Mouse (Mus musculus) olfactory bulb, adult 2 months (tissue): ENCODE measurements at regions not wholly inside any gene's neighbourhood (a gene's known extent, or its start where the extent isn't known, plus 50 kb on each side); places are given as distances from the start of the nearest gene placed in this dataset.

Experiments used
- H3K27ac ChIP-seq: fragments of 200-500 bp; 2 replicates; pipeline ENCODE4 v1.5.1; 2012; ENCODE audit warnings: low read depth, low read length; ENCODE audit not compliant: insufficient read depth
- H3K4me1 ChIP-seq: fragments of 200-500 bp; 2 replicates; pipeline ENCODE4 v1.6.1; 2012; ENCODE audit warnings: low read length; ENCODE audit not compliant: control insufficient read depth, insufficient read depth
- H3K4me3 ChIP-seq: fragments of 200-500 bp; 2 replicates; pipeline ENCODE4 v1.5.1; 2012; ENCODE audit warnings: mild to moderate bottlenecking, low read depth, low read length, moderate library complexity; ENCODE audit not compliant: insufficient read depth
- CTCF ChIP-seq: fragments of 200-500 bp; IDR thresholded peaks from 2 replicates; pipeline ENCODE4 v1.5.1; 2012; ENCODE audit warnings: low read depth, mild to moderate bottlenecking, low read length, moderate library complexity; ENCODE audit not compliant: insufficient read depth
- POLR2A ChIP-seq: fragments of 200-500 bp; IDR thresholded peaks from 2 replicates; pipeline ENCODE4 v1.6.1; 2012; ENCODE audit warnings: mild to moderate bottlenecking, low read depth, low read length, moderate library complexity; ENCODE audit not compliant: insufficient read depth
- WGBS: fragments of 180-500 bp; shearing (Covaris S2); methylation state at CpG from one replicate; pipeline ENCODE4 v1.1.7; 2018; 5-methylcytosine and 5-hydroxymethylcytosine counted together

DNA sequence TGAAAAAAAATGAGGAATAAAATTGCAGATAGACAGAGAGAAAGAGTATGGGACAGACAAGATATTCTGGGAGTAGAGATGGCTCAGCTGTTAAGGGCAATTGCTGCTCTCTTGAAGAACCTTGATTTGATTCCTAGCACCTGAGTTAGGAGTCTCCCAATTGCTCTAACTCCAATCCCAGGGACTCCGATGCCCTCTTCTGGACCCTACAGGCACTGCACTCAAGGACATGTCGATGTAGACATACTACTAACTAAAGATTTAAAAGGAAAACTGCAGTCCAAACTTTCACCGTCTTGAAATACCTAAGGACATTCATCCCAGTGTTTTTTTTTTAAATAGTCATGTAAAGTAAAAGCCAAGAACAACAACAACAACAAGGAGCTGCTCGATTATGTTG, 189.0 kb downstream of the Cyp26b1 start:
- H3K4me3 ChIP-seq = no peak overlapping the region
- H3K27ac ChIP-seq = no peak overlapping the region
- 82% methylated on average over 4 of the region's 4 CpGs for WGBS
- H3K4me1 ChIP-seq = no peaks in the 10 kb centered on the region
- TF ChIP-seq CTCF (no peak), POLR2A (no peak)

DNA sequence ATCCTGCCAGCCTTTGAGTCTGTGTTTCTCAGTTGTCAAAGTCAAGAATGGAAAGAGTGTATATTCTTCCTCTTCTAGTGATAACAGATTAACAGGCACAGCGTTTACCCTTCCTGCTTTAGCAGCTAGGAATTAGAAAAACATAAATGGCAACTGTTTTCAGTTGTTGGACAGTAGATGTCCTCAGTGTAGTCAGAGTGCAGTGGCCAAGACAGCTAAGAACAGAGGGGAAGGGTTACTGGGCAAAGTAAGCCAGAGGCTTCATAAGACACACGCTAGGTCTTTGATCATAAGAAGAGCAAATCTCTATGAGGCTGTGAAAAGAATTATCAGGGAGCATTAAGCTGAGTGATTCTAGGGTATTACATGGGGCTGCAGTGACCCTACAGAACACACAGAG, 191.3 kb downstream of the Cyp26b1 start:
- H3K27ac ChIP-seq = no peak overlapping the region
- H3K4me3 ChIP-seq = no peak overlapping the region
- H3K4me1 ChIP-seq = no peaks in the 10 kb centered on the region
- TF ChIP-seq POLR2A (no peak), CTCF (no peak)
- WGBS = 77% methylated on average over 2 of the region's 2 CpGs

DNA sequence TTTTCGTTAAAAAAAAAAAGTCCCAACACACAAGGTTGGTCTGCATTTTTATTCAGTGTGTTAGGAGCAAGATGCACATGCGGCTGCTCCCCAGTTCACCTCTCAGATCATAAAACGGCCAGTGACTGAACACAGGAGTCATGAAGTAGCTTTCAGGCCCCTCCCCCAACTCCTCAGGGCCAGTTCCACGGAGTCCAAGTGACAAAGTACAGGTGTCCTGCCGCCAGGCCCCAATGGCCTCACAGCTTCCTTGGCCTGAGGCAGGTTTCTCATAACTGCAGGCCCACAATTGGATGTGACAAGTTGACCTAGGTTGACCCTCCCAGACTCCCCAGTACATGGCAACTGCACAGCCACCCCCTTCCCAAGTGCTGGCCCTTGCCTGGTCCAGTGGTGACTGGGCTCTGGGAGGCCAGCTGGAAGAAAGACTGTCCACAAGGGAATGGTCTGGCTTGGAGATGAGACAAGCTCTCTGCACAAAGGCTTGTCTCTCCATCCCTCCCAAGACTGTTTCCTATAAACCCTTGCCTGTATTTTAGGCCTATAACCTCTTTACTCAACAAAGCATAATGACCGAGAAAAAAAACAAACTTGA, 199.1 kb downstream of the Cyp26b1 start:
- Histone ChIP-seq H3K27ac (no peak overlapping the region), H3K4me1 (no peaks in the 10 kb centered on the region), H3K4me3 (no peak overlapping the region)
- TF ChIP-seq POLR2A (no peak), CTCF (no peak)
- 90% methylated on average over 6 of the region's 6 CpGs for WGBS

DNA sequence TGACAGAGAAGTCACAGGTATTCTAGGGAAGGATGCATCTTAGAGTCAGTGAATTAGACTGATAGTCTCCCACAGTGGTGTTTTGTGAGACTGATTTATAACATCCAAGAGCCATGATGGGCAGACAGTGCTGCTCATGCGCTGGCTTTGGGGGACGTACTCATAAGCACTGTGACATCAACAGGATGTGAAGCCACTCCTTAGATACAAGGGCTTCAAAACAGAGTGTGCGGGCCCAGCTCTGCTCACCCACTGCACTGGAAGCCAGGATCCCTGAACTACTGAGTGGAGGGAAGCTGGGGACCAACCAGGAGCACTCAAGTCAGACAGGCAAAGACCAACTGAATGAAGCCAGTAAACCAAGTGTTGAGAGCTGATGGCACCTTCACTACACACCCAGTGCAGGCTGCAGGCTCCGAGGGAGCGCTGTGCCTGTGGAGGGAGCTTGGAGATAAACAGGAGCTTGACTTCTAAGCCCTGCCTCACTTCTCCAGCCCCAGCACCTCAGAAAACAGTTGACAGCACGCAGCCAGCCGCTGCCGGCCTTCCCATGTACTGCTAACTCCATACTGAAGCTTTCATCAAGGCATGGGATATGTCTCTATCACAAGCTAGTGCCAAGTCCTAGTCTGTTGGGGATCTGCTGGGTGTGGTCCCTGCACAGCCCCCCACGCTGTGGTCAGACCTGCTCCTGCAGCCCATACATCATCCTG, 200.0 kb downstream of the Cyp26b1 start:
- no peaks in the 10 kb centered on the region for H3K4me1 ChIP-seq
- WGBS = 96% methylated on average over 9 of the region's 9 CpGs
- H3K4me3 ChIP-seq = no peak overlapping the region
- TF ChIP-seq CTCF = no peak
- TF ChIP-seq POLR2A = no peak
- H3K27ac ChIP-seq = no peak overlapping the region

DNA sequence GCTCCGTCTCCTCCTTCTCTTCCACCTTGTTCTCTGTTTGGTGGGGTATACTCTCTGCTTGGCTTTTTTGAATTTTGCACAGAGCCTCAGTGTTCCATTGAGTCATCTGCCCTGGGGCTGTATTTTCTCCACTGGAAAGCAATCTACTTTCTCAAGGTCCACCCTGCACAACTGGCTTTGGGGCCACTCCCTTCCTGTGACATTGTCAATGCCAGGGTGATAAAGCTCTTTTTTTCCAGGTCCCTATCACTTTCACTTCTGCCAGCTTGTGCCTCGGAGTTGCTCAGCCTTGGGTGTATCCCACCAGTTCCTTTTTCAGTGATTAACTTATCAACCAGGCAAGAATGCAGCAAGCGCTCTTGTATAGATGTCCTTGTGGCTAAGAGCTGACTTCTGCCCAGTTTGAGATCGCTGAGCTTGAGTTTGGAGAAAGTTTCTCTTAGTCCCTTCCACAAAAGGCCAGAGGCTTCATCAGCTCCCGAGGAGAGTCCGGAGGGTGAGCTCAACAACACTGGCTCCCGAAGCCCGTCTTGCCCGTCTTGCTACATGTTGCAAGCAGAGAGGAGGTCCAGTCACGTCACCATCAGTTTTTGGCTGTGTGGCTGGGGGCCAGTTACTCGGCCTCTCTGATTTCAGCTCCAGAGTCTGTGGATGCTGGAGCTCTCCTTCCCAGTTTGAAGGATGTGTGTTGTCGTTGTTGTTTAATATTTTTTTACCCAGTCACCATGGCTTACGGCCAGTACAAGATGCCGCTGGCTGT, 200.8 kb downstream of the Cyp26b1 start:
- WGBS = 93% methylated on average over 14 of the region's 14 CpGs

DNA sequence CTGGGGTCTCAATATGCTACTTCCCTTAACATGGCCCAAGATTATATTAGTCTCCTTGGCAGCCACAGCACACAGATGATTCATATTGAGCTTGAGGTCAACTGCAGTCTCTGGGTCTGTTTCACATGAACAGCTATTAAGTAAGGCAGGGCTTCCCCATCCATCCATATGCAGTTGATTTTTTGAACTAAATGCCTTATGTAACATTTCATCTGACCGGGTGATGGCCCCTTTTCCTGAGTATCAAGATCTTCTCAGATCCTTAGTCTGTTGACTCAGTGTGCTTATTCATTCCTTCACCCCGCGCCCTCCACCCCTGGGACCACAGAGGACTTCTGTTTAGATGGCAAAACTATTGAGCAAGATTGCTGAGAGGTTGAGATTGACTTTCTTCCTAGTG, 202.7 kb downstream of the Cyp26b1 start:
- TF ChIP-seq POLR2A (no peak), CTCF (no peak)
- no peak overlapping the region for H3K4me3 ChIP-seq
- WGBS = 96% methylated on average over 3 of the region's 3 CpGs

More for the DNA sequence above, 200.8 kb downstream of the Cyp26b1 start:
- no peak for TF ChIP-seq CTCF
- no peak for TF ChIP-seq POLR2A
- no peak overlapping the region for H3K27ac ChIP-seq
- no peak overlapping the region for H3K4me3 ChIP-seq
- H3K4me1 ChIP-seq = no peaks in the 10 kb centered on the region

DNA sequence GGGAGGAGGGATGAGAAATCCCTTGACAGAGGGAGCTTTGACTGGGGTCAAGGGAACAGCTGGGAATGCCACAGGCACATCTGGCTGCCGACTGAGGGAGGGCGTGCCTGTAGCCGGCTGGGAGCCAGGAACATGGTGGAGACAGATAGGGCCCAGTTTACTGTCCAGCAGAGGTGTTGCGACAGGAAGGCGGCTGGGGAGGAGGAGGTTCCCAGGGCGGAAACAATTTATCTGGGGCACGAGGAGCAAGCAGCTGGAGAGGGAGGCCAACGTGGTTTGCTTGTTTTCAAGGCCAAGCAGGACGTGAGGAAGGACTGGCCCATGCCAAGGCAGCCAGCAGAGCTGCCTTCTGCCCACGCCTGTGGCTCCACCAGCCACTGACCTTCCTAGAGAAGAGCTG, 208.0 kb downstream of the Cyp26b1 start:
- H3K4me3 ChIP-seq = no peak overlapping the region
- 69% methylated on average over 10 of the region's 10 CpGs for WGBS
- TF ChIP-seq POLR2A = no peak
- TF ChIP-seq CTCF = no peak
- H3K27ac ChIP-seq = no peak overlapping the region
- H3K4me1 ChIP-seq = peaks cover 5% of the 10 kb centered on the region; the same call in 1 of the 2 replicates

More for the DNA sequence above, 202.7 kb downstream of the Cyp26b1 start:
- H3K27ac ChIP-seq = no peak overlapping the region
- no peaks in the 10 kb centered on the region for H3K4me1 ChIP-seq

DNA sequence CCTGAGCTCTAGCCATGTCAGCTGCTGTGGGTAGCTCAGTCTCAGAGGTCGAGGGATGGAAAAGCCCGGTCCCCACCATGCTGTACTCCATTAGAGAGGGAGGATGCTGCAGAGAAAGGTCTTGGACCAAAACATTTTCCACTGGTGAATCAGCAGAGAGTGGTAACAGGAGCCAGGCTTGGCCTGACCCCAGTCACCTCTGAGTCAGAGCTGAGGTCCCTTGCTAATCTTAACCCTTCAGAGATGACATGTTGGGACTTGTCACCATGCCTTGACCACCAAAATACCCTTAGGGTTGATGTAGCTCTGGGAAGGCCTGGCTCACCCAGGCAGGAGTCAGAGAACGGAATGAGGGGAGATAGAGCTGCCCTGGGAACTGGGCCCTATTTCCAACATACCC, 210.0 kb downstream of the Cyp26b1 start:
- 87% methylated on average over 3 of the region's 3 CpGs for WGBS
- TF ChIP-seq POLR2A = no peak
- TF ChIP-seq CTCF = no peak
- Histone ChIP-seq H3K4me3 (no peak overlapping the region), H3K4me1 (peaks cover 5% of the 10 kb centered on the region; the same call in 1 of the 2 replicates), H3K27ac (no peak overlapping the region)

DNA sequence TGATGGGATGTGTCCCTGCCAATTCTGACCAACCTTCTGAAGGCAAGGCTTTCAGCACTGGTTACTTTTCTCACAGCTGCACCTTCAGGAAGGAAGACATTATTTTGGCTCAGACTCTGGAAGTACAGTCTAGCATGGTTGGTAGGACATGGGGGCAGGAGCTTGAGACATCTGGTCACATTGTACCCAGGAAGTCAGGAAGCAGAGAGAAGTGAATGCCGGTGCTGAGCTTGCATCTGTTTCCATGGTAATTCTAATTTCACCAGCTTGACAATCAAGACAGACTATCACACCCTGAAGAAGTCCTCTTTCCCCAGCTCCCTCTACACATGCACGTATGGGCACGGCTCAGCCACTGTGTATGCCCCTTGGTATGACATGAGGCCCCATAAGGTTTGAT, 210.6 kb downstream of the Cyp26b1 start:
- WGBS = 72% methylated on average over 3 of the region's 3 CpGs
- H3K4me3 ChIP-seq = no peak overlapping the region
- H3K4me1 ChIP-seq = peaks cover 5% of the 10 kb centered on the region; the same call in 1 of the 2 replicates
- no peak for TF ChIP-seq POLR2A
- no peak overlapping the region for H3K27ac ChIP-seq
